Mouse (Mus musculus): Measurements from ENCODE around the gene Entpd3. TPM values are rescaled to one million over a fixed set of nuclear protein-coding genes. Genes with fewer than 3 reads are reported as not detected.
A peak's percentile ranks its signal among the peaks of the same experiment; 100 is the strongest.

The Entpd3 gene
- polyA plus RNA-seq, 1 experiment from 2014 or later, result 0.25 TPM

GRCm38 (mm10) chr9:120582619-120583308, 43.1 kb downstream of the Entpd3 start:
- ATAC-seq (ENCODE audit: low FRiP score), result peak; percentile 84
- 26% methylated on average over 28 of the region's 28 CpGs for WGBS
- Histone ChIP-seq H3K4me1 (ENCODE audit: control insufficient read depth, insufficient read depth, low read length) (peaks cover 5% of the 10 kb centered on the region), H3K36me3 (ENCODE audit: control insufficient read depth, insufficient read depth, low read length) (no peaks in the 10 kb centered on the region), H3K27ac (ENCODE audit: low read depth, low read length) (no peak overlapping the region; the same call in 1 of the 2 replicates), H3K9ac (ENCODE audit: low read length) (no peak overlapping the region; the same call in 1 of the 2 replicates), H3K4me3 (ENCODE audit: low read depth, low read length) (peak overlapping the region; percentile 9; the same call in 1 of the 2 replicates), H3K27me3 (ENCODE audit: control insufficient read depth, insufficient read depth, low read length) (no peaks in the 10 kb centered on the region), H3K4me2 (peak overlapping the region; percentile 38), H3K9me3 (ENCODE audit: control insufficient read depth, low read length) (no peaks in the 10 kb centered on the region)
- DNase-seq (ENCODE audit: low spot score, missing footprints), result no peak

GRCm38 (mm10) chr9:120583314-120583713, 43.7 kb downstream of the Entpd3 start:
- peaks cover 3% of the 10 kb centered on the region for H3K4me1 ChIP-seq (ENCODE audit: control insufficient read depth, insufficient read depth, low read length)
- 85% methylated on average over 3 of the region's 3 CpGs for WGBS
- no peak for ATAC-seq (ENCODE audit: low FRiP score)
- H3K4me3 ChIP-seq (ENCODE audit: low read depth, low read length), result no peak overlapping the region
- no peaks in the 10 kb centered on the region for H3K36me3 ChIP-seq (ENCODE audit: control insufficient read depth, insufficient read depth, low read length)
- H3K9me3 ChIP-seq (ENCODE audit: control insufficient read depth, low read length), result no peaks in the 10 kb centered on the region
- no peak overlapping the region; the same call in 1 of the 2 replicates for H3K9ac ChIP-seq (ENCODE audit: low read length)
- no peak for DNase-seq (ENCODE audit: low spot score, missing footprints)
- no peak overlapping the region for H3K27ac ChIP-seq (ENCODE audit: low read depth, low read length)
- H3K4me2 ChIP-seq, result no peak overlapping the region
- H3K27me3 ChIP-seq (ENCODE audit: control insufficient read depth, insufficient read depth, low read length), result no peaks in the 10 kb centered on the region

- peaks cover 3% of the 10 kb centered on the region for H3K4me1 ChIP-seq (ENCODE audit: control insufficient read depth, insufficient read depth, low read length)
- no peaks in the 10 kb centered on the region for H3K9me3 ChIP-seq (ENCODE audit: control insufficient read depth, low read length)
- ATAC-seq (ENCODE audit: low FRiP score), result no peak
- no peaks in the 10 kb centered on the region for H3K27me3 ChIP-seq (ENCODE audit: control insufficient read depth, insufficient read depth, low read length)
- H3K9ac ChIP-seq (ENCODE audit: low read length), result no peak overlapping the region
- DNase-seq (ENCODE audit: low spot score, missing footprints), result peak; percentile 98
- WGBS, result 15% methylated on average over 3 of the region's 3 CpGs
- H3K4me3 ChIP-seq (ENCODE audit: low read depth, low read length), result no peak overlapping the region
- H3K27ac ChIP-seq (ENCODE audit: low read depth, low read length), result no peak overlapping the region
- H3K4me2 ChIP-seq, result no peak overlapping the region
- no peaks in the 10 kb centered on the region for H3K36me3 ChIP-seq (ENCODE audit: control insufficient read depth, insufficient read depth, low read length)
These were observed 46.9 kb downstream of the Entpd3 start for GRCm38 (mm10) chr9:120586546-120586945.

- Histone ChIP-seq H3K9ac (ENCODE audit: low read length) (no peak overlapping the region), H3K4me2 (no peak overlapping the region), H3K27me3 (ENCODE audit: control insufficient read depth, insufficient read depth, low read length) (no peaks in the 10 kb centered on the region), H3K4me1 (ENCODE audit: control insufficient read depth, insufficient read depth, low read length) (no peaks in the 10 kb centered on the region), H3K36me3 (ENCODE audit: control insufficient read depth, insufficient read depth, low read length) (no peaks in the 10 kb centered on the region), H3K9me3 (ENCODE audit: control insufficient read depth, low read length) (no peaks in the 10 kb centered on the region), H3K4me3 (ENCODE audit: low read depth, low read length) (no peak overlapping the region), H3K27ac (ENCODE audit: low read depth, low read length) (no peak overlapping the region)
- DNase-seq (ENCODE audit: low spot score, missing footprints), result peak; percentile 99
- peak; percentile 35; the same call in 1 of the 2 replicates for ATAC-seq (ENCODE audit: low FRiP score)
- WGBS, result 3% methylated on average over 9 of the region's 9 CpGs
These were observed 51.9 kb downstream of the Entpd3 start for GRCm38 (mm10) chr9:120591490-120591889.

GRCm38 (mm10) chr9:120593383-120594101, 53.9 kb downstream of the Entpd3 start:
- ATAC-seq (ENCODE audit: low FRiP score) (no peak), DNase-seq (ENCODE audit: low spot score, missing footprints) (peak; percentile 54)
- no peaks in the 10 kb centered on the region for H3K4me1 ChIP-seq (ENCODE audit: control insufficient read depth, insufficient read depth, low read length)
- WGBS, result 48% methylated on average over 9 of the region's 9 CpGs
- H3K9me3 ChIP-seq (ENCODE audit: control insufficient read depth, low read length), result no peaks in the 10 kb centered on the region
- no peak overlapping the region for H3K27ac ChIP-seq (ENCODE audit: low read depth, low read length)
- no peak overlapping the region for H3K9ac ChIP-seq (ENCODE audit: low read length)
- no peaks in the 10 kb centered on the region for H3K36me3 ChIP-seq (ENCODE audit: control insufficient read depth, insufficient read depth, low read length)
- H3K27me3 ChIP-seq (ENCODE audit: control insufficient read depth, insufficient read depth, low read length), result no peaks in the 10 kb centered on the region
- H3K4me2 ChIP-seq, result no peak overlapping the region
- no peak overlapping the region for H3K4me3 ChIP-seq (ENCODE audit: low read depth, low read length)

- DNase-seq (ENCODE audit: low spot score, missing footprints) (no peak), ATAC-seq (ENCODE audit: low FRiP score) (no peak)
- H3K9ac ChIP-seq (ENCODE audit: low read length), result no peak overlapping the region
- H3K27me3 ChIP-seq (ENCODE audit: control insufficient read depth, insufficient read depth, low read length), result no peaks in the 10 kb centered on the region
- H3K27ac ChIP-seq (ENCODE audit: low read depth, low read length), result no peak overlapping the region
- no peaks in the 10 kb centered on the region for H3K36me3 ChIP-seq (ENCODE audit: control insufficient read depth, insufficient read depth, low read length)
- no peak overlapping the region for H3K4me3 ChIP-seq (ENCODE audit: low read depth, low read length)
- WGBS, result 62% methylated on average over 6 of the region's 6 CpGs
- no peak overlapping the region for H3K4me2 ChIP-seq
- H3K4me1 ChIP-seq (ENCODE audit: control insufficient read depth, insufficient read depth, low read length), result no peaks in the 10 kb centered on the region
- H3K9me3 ChIP-seq (ENCODE audit: control insufficient read depth, low read length), result no peaks in the 10 kb centered on the region
These were observed 55.2 kb downstream of the Entpd3 start for GRCm38 (mm10) chr9:120594839-120595238.

GRCm38 (mm10) chr9:120595306-120595705, 55.7 kb downstream of the Entpd3 start:
- ATAC-seq (ENCODE audit: low FRiP score) (no peak), DNase-seq (ENCODE audit: low spot score, missing footprints) (no peak)
- H3K27me3 ChIP-seq (ENCODE audit: control insufficient read depth, insufficient read depth, low read length), result no peaks in the 10 kb centered on the region
- H3K9me3 ChIP-seq (ENCODE audit: control insufficient read depth, low read length), result no peaks in the 10 kb centered on the region
- no peak overlapping the region for H3K4me3 ChIP-seq (ENCODE audit: low read depth, low read length)
- no peak overlapping the region for H3K9ac ChIP-seq (ENCODE audit: low read length)
- H3K27ac ChIP-seq (ENCODE audit: low read depth, low read length), result no peak overlapping the region
- H3K36me3 ChIP-seq (ENCODE audit: control insufficient read depth, insufficient read depth, low read length), result no peaks in the 10 kb centered on the region
- H3K4me2 ChIP-seq, result no peak overlapping the region
- H3K4me1 ChIP-seq (ENCODE audit: control insufficient read depth, insufficient read depth, low read length), result no peaks in the 10 kb centered on the region
- WGBS, result 80% methylated on average over 4 of the region's 4 CpGs

GRCm38 (mm10) chr9:120601488-120602171, 62.0 kb downstream of the Entpd3 start:
- DNase-seq (ENCODE audit: low spot score, missing footprints), result peak; percentile 99
- no peak overlapping the region for H3K4me2 ChIP-seq
- H3K9me3 ChIP-seq (ENCODE audit: control insufficient read depth, low read length), result no peaks in the 10 kb centered on the region
- H3K36me3 ChIP-seq (ENCODE audit: control insufficient read depth, insufficient read depth, low read length), result no peaks in the 10 kb centered on the region
- no peak overlapping the region for H3K4me3 ChIP-seq (ENCODE audit: low read depth, low read length)
- no peak overlapping the region for H3K27ac ChIP-seq (ENCODE audit: low read depth, low read length)
- H3K27me3 ChIP-seq (ENCODE audit: control insufficient read depth, insufficient read depth, low read length), result no peaks in the 10 kb centered on the region
- no peak overlapping the region for H3K9ac ChIP-seq (ENCODE audit: low read length)
- 25% methylated on average over 17 of the region's 17 CpGs for WGBS
- peak; percentile 64 for ATAC-seq (ENCODE audit: low FRiP score)
- peaks cover 21% of the 10 kb centered on the region for H3K4me1 ChIP-seq (ENCODE audit: control insufficient read depth, insufficient read depth, low read length)
